Mouse (Mus musculus) midbrain, embryonic 14.5 days (tissue): Measurements from ENCODE around the gene Bcas3. TPM values are rescaled to one million over a fixed set of nuclear protein-coding genes. Genes with fewer than 3 reads are reported as not detected.
A peak's percentile ranks its signal among the peaks of the same experiment; 100 is the strongest.

Source experiments
- ATAC-seq: fragments of 200-750 bp; cut with Nextera tagmentation; 2 replicates; pipeline ENCODE4 v1.8.0; 2017; ENCODE audit warnings: moderate number of reproducible peaks, moderate library complexity; ENCODE audit not compliant: low FRiP score, low TSS enrichment
- DNase-seq: peaks from one replicate; pipeline ENCODE4 v3.0.0-alpha.2; 2015
- H3K27ac ChIP-seq: fragments of 300-500 bp; sonication (generic); replicated peaks from 2 replicates; pipeline ENCODE4 v1.5.1; 2014; ENCODE audit warnings: mild to moderate bottlenecking, low read depth, low read length, moderate library complexity
- H3K27me3 ChIP-seq: fragments of 300-500 bp; sonication (generic); 2 replicates; pipeline ENCODE4 v1.6.1; 2014; ENCODE audit warnings: low read length, control low read depth, mixed read lengths; ENCODE audit not compliant: control insufficient read depth, insufficient read depth
- H3K36me3 ChIP-seq: fragments of 300-500 bp; sonication (generic); 2 replicates; pipeline ENCODE4 v1.6.1; 2014; ENCODE audit warnings: low read length, control low read depth; ENCODE audit not compliant: control insufficient read depth, insufficient read depth
- H3K4me1 ChIP-seq: fragments of 300-500 bp; sonication (generic); 2 replicates; pipeline ENCODE4 v1.6.1; 2014; ENCODE audit warnings: mild to moderate bottlenecking, antibody characterized with exemption, low read length, control low read depth; ENCODE audit not compliant: control insufficient read depth, insufficient read depth
- H3K4me2 ChIP-seq: fragments of 300-500 bp; sonication (generic); 2 replicates; pipeline ENCODE4 v1.6.1; 2014; ENCODE audit warnings: mild to moderate bottlenecking, low read length, moderate library complexity
- H3K4me3 ChIP-seq: fragments of 300-500 bp; sonication (generic); replicated peaks from 2 replicates; pipeline ENCODE4 v1.5.1; 2014; ENCODE audit warnings: low read depth, low read length
- H3K9ac ChIP-seq: fragments of 300-500 bp; sonication (generic); replicated peaks from 2 replicates; pipeline ENCODE4 v1.6.1; 2014; ENCODE audit warnings: mild to moderate bottlenecking, low read length, moderate library complexity
- H3K9me3 ChIP-seq: fragments of 300-500 bp; sonication (generic); 2 replicates; pipeline ENCODE4 v1.6.1; 2016; ENCODE audit warnings: low read length, control low read depth, mixed read lengths; ENCODE audit not compliant: control insufficient read depth
- WGBS: fragments of 180-500 bp; shearing (Covaris S2); extraction: QIAGEN DNeasy Blood & Tissue Kit; methylation state at CpG from one replicate; pipeline ENCODE4 v1.1.7; 2014; 5-methylcytosine and 5-hydroxymethylcytosine counted together
- polyA plus RNA-seq: library from polyadenylated mRNA; unstranded; fragments of >200 nt; fragmentation: Nextera tagmentation; extraction: Ambion mirVana; gene quantifications from 2 replicates; pipeline ENCODE4 v1.2.1, GENCODE M21; 2014

Bcas3 gene
- polyA plus RNA-seq, 1 experiment from 2014 or later = 33.4 TPM

DNA sequence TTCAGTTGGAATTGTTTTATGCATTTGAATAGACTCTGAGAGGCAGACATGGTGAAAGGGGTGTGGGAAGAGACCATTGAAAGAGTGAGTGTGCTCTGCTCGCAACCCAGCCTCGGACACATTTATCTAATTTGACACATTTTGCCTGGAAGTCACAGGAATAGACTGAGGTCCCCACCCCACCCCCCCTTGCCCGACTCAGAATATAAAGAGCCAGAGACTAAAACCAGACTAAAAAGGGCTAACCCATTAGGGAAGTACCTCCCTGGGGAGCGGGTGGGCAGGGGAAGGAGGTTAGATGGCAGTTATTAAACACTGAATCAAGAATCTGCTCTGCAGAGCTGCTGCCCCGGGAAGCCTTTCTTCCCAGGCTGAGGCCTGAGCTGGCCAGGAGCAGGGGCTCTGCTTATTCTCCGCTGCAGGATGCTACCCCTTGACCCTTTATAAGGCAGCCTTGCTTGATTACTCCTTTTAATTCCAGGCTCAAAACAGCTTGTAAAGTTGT lies 367.4 kb downstream of the Bcas3 start:
- ATAC-seq (no peak), DNase-seq (peak; percentile 35)
- Histone ChIP-seq H3K4me1 (0 out of 2 replicates have a peak, but pooled peaks cover 1% of the 10 kb centered on the region), H3K9ac (no peak overlapping the region), H3K27ac (no peak overlapping the region), H3K36me3 (no peaks in the 10 kb centered on the region), H3K4me3 (no peak overlapping the region), H3K9me3 (no peaks in the 10 kb centered on the region), H3K27me3 (peaks cover 13% of the 10 kb centered on the region; the same call in 1 of the 2 replicates), H3K4me2 (no peak overlapping the region)
- 19% methylated on average over 6 of the region's 6 CpGs for WGBS

DNA sequence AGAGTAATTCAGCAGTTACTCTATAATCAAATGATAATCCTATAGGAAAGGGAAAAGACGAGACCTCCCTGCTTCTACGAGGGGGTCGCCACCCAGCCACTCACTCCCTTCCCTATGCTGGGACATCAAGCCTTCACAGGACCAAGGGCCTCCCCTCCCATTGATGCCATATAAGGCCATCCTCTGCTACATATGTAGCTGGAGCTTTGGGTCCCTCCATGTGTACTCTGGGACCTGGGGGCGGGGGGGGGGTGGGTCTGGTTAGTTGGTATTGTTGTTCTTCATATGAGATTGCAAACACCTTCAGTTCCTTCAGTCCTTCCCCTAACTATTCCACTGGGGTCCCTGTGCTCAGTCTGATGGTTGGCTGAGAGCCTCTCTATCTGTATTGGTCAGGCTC lies 369.0 kb downstream of the Bcas3 start:
- Histone ChIP-seq H3K27ac (no peak overlapping the region), H3K4me2 (no peak overlapping the region), H3K27me3 (peaks cover 4% of the 10 kb centered on the region; the same call in 1 of the 2 replicates), H3K36me3 (no peaks in the 10 kb centered on the region), H3K4me1 (no peaks in the 10 kb centered on the region), H3K9ac (no peak overlapping the region), H3K9me3 (no peaks in the 10 kb centered on the region), H3K4me3 (no peak overlapping the region)
- ATAC-seq (no peak), DNase-seq (no peak)
- WGBS = 85% methylated on average over 4 of the region's 4 CpGs

DNA sequence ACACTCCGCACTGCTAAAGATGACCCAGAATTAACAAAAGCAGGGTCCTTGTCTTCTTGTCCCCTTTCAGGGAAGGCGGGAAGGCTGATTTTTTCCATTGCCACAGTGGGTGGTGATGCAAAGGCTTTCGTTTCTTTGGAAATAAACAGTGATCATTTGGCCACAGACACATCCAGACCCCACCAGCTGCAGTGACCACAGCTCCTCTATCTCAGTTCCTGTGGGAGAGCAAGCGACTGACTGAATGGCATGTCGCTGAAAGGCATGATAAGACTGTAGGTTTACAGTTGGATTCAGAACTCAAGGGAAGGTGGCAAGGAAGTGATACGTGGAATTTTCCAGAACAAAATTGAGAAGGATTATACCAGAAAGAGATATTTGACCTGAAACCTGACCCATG lies 371.2 kb downstream of the Bcas3 start:
- WGBS = 80% methylated on average over 6 of the region's 6 CpGs
- DNase-seq = no peak
- Histone ChIP-seq H3K9me3 (no peaks in the 10 kb centered on the region), H3K4me1 (no peaks in the 10 kb centered on the region), H3K36me3 (no peaks in the 10 kb centered on the region), H3K27me3 (peaks cover under 1% of the 10 kb centered on the region; the same call in 1 of the 2 replicates), H3K27ac (no peak overlapping the region), H3K4me3 (no peak overlapping the region), H3K9ac (no peak overlapping the region), H3K4me2 (no peak overlapping the region)
- ATAC-seq = no peak

DNA sequence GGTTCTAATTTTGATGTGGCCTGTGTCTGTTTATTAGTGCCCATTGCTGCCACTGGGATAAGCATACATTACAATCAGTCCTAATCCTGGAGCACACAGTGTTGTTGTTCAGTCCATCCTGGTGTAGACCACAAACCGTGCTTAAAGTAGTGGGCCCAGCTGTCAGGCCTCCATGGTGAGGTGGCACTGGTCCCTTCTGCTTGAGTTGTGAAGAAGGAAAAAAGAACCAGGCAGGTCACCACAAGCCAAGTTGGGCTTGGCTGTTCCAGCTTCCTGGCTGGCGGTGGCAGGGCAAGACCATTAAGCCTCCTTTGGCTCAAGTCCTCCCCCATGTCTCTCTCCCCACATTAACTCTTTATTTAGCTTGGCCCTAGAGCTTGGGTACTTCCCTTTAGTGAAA lies 376.8 kb downstream of the Bcas3 start:
- ATAC-seq (no peak), DNase-seq (no peak)
- Histone ChIP-seq H3K27ac (no peak overlapping the region), H3K4me1 (no peaks in the 10 kb centered on the region), H3K4me3 (no peak overlapping the region), H3K36me3 (no peaks in the 10 kb centered on the region), H3K9ac (no peak overlapping the region), H3K4me2 (no peak overlapping the region), H3K9me3 (no peaks in the 10 kb centered on the region), H3K27me3 (no peaks in the 10 kb centered on the region)
- 86% methylated on average over 2 of the region's 2 CpGs for WGBS

DNA sequence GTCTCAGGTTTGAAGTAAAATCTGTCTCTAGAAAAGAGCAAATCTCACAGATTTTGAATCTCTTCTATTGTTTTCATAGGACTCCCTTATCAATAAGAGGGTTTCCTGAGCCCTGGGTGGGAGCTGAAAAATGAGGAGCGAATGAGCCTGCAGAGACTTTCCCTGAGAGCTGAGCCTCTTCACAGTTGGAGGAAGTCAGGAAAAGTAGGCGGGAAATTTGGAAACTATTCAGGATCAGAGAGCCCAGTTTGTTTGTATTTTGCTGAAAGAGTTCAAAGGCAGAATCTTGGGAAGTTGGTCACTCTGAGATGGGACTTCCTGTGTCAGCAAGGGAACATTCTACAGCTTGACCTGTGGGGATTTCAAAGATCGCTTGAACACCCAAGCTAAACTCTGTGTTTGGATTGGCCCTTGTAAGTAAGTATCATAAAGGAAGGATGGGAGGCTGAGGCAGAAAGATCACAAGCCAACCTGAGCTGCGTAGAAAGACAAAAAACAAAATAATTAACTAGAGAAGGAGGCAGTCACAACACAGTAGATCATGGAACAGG lies 379.6 kb downstream of the Bcas3 start:
- WGBS = 80% methylated on average over 4 of the region's 4 CpGs
- DNase-seq (no peak), ATAC-seq (no peak)
- Histone ChIP-seq H3K4me3 (no peak overlapping the region), H3K9ac (no peak overlapping the region), H3K9me3 (no peaks in the 10 kb centered on the region), H3K4me1 (0 out of 2 replicates have a peak, but pooled peaks cover 4% of the 10 kb centered on the region), H3K27ac (no peak overlapping the region), H3K36me3 (no peaks in the 10 kb centered on the region), H3K27me3 (no peaks in the 10 kb centered on the region; the same call in 1 of the 2 replicates), H3K4me2 (no peak overlapping the region)

DNA sequence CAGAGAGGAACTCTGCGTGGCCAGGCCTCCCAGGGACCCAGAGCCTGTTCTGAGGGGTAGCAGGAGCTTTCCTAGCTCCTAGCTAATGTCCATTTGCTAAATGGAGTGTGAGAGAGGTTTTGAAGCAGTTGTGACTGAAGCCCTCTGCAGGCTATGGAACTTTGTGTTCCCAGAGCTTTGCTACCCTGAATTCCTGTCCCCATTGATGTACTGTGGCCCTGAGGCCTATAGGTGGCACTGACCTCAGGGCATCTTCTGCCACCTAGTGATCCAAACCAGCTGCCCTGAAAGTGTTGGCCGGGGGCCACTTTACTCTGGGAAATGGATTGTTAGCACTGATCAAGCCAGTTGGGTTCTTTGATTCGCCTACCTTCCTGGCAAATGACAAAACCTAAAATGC lies 380.6 kb downstream of the Bcas3 start:
- H3K4me3 ChIP-seq = no peak overlapping the region
- no peak for ATAC-seq
- H3K9ac ChIP-seq = no peak overlapping the region
- H3K4me1 ChIP-seq = 0 out of 2 replicates have a peak, but pooled peaks cover 4% of the 10 kb centered on the region
- H3K27me3 ChIP-seq = no peaks in the 10 kb centered on the region; the same call in 1 of the 2 replicates
- no peaks in the 10 kb centered on the region for H3K36me3 ChIP-seq
- H3K4me2 ChIP-seq = no peak overlapping the region
- no peak overlapping the region for H3K27ac ChIP-seq
- no peak for DNase-seq
- 59% methylated on average over 3 of the region's 3 CpGs for WGBS
- no peaks in the 10 kb centered on the region for H3K9me3 ChIP-seq

DNA sequence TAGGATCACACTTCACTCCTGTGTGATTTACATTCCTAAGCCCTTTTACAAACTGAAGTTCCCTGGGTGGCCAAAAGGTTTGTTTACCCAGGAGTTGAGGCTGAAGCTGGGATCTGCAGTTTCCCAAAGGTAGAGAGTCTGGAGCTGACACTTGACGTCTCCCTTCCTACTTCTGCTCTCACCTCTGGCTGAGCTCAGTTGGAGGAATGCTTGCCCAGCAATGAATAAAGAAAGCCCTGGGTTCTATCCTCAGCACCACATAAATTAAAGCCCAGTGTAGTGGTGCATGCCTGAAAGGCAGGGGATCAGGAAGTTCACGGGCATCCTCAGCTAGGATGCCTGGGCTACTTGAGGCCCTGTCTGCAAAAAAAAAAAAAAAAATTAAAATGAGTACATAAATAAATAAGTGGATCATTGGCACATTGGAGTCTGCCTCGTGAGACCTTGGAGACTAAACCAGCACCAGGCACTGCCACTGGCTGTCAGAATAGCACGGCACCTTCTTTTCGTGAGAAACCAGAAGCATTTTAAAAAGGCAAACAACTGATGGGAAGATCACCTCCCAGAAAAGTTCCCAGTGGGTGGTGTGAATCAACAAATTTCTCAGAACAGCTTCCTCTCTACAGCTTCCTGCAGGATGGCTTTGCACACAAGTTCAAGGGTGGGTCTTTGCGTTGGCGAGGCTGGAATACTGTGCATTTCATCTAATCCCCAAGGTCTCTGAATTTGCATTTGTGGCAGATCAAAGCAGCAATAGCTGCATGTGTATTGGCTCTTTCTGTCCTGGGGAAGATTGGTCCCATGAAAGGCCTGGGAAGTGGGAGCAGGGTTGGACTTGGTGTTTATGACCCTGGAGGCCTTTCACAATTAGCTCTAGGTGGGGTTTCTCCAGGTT lies 381.6 kb downstream of the Bcas3 start:
- 41% methylated on average over 7 of the region's 7 CpGs for WGBS
- no peak for DNase-seq
- no peak for ATAC-seq
- H3K4me2 ChIP-seq = no peak overlapping the region
- H3K27me3 ChIP-seq = no peaks in the 10 kb centered on the region; the same call in 1 of the 2 replicates
- H3K36me3 ChIP-seq = no peaks in the 10 kb centered on the region
- no peak overlapping the region for H3K27ac ChIP-seq
- no peak overlapping the region for H3K9ac ChIP-seq
- no peaks in the 10 kb centered on the region for H3K9me3 ChIP-seq
- H3K4me3 ChIP-seq = no peak overlapping the region
- H3K4me1 ChIP-seq = 0 out of 2 replicates have a peak, but pooled peaks cover 4% of the 10 kb centered on the region

DNA sequence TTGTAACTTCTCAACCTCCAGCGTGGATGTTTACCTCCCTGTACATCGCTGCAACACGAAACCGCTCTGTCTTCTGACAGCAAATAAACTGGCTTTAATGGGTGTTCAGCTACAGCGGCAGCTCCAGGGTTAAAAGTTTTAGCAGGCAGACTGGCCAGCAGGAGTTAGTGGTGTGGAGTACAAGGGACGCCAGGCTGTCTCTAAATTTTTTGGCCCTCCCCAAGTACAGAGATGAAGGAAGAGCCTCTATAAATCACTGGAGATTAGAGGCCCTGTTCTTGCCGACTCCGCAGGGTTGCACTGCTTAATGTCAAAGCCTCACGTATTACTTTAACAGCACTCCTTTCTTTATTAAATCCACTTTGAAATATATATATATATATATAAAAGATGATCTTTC lies 384.3 kb downstream of the Bcas3 start:
- no peaks in the 10 kb centered on the region; the same call in 1 of the 2 replicates for H3K27me3 ChIP-seq
- H3K4me2 ChIP-seq = no peak overlapping the region
- DNase-seq (no peak), ATAC-seq (no peak)
- no peak overlapping the region for H3K27ac ChIP-seq
- no peaks in the 10 kb centered on the region for H3K36me3 ChIP-seq
- no peak overlapping the region for H3K4me3 ChIP-seq
- no peaks in the 10 kb centered on the region for H3K9me3 ChIP-seq
- 53% methylated on average over 9 of the region's 9 CpGs for WGBS
- no peak overlapping the region for H3K9ac ChIP-seq
- H3K4me1 ChIP-seq = 0 out of 2 replicates have a peak, but pooled peaks cover 4% of the 10 kb centered on the region
